Mouse (Mus musculus) ZHBTc4 (cell line): Measurements from ENCODE around the gene Ntn4.
A peak's percentile ranks its signal among the peaks of the same experiment; 100 is the strongest.

Experiments used
- DNase-seq: peaks from one replicate; pipeline ENCODE4 v3.0.0-alpha.2; 2011; ENCODE audit warnings: low read depth, low spot score

The Ntn4 gene

DNA sequence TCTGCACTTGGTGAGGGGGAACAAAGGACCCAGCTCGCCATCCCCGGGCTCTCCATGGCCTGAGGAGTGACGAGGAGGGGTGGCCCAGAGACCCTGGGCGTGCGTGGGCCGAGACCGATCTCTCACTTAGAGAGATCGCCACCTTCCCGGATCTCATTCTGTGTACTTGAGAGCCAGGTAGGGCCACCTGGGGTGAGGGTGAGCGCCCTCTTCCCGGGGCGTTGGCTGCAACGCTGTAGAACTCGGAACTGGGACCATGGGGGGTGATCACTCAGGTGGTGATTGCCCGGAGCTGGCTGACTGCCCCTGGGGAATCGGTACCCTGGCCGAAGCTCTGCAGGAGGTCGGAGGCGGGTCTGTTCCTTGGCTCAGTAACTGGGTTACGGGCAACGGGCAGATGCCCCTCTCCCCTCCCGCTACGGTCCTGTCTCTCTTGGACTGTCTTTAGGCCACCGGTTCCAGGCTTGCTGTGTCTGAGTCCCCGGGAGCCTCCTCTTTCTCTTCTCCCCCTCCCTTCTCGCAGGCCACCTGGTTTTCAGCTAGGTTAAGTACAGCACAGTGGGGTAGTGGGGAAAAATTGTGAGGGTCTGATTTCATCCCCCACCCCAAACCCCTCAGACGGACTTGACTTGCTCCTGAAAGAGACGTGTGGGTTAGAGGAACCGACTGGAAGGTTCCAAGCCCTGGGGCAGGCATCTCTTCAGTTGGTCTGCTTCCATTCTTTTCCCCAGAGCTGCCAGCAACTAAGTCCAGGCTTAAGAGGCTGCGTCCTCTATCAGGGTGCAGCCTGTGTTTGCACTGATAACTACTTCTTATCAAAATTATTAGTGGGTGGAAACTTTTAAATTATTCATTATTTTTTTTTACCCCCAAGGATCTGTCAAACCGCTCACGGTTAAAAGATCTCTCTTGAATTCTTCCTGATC, 1.6 kb downstream of the Ntn4 start:
- DNase-seq, result peak; percentile 45

DNA sequence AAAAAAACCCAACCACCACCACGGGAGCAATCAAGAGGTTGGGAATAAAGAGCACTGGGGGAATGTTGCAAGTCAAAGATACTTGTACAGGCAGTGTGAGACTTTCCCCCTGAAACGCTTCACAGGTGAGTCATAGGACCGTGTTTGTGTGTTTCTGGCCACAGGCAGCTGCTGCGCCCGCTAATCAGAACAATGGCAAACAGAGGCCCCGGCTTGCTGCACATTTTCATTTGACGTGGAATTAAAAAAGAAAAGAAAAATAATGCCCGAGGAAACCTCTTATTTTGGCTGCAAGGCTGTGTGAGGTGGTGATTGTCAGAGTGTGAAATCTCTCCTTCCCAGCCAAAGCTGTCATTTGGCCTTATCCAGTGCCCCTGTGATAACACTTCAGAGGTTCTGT, 2.4 kb downstream of the Ntn4 start:
- no peak for DNase-seq

DNA sequence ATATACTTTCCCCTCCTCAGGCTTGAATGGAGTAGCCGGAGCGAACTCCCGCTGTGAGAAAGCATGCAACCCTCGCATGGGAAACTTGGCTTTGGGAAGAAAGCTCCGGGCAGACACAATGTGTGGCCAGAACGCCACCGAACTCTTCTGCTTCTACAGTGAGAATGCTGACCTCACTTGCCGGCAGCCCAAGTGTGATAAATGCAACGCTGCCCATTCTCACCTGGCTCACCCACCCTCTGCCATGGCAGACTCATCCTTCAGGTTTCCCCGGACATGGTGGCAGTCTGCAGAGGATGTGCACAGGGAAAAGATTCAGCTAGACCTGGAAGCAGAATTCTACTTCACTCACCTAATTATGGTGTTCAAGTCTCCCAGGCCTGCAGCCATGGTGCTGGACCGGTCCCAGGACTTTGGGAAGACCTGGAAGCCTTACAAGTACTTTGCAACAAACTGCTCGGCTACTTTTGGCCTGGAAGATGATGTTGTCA, 4.0 kb downstream of the Ntn4 start:
- no peak for DNase-seq

DNA sequence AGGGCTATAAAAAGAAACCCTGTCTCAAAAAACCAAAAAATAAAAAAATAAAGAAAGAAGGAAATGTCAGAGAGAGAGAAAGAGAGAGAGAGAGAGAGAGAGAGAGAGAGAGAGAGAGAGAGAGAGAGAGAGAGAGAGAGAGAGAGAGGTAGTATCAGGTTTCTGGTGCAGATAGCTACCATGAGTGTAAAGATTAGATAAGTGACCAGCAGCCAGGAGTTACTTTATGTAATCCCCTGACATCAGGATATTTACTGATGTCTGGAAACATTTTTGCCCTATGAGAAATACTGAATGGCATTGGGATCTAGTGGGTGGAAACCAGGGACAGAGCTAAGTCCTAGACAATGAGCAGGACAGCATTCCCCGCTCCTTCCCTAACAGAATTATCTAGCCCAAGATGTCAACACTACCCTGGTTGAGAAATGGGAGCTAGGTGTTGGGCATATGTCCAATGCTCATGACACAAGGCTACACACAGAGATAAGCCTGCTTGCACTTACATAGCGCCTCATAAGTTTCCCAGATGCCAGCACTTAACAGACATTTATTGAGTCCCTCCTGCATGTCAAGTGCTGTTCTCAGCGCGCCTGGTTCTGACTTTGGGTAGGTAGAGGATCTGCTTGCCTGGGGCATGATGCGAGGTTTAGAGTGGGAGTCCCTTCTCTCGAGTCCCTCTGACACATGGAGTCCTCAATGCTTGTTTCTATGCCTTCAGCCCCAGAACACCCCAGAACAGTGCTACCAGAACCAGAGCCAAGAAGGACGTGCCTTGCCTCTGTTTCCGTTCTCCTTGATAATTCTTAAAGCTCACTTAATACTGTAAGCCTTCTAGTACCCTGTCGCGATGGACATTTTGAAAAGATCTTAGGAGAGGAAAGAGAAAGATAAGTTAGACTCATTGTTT, 7.4 kb downstream of the Ntn4 start:
- no peak for DNase-seq

DNA sequence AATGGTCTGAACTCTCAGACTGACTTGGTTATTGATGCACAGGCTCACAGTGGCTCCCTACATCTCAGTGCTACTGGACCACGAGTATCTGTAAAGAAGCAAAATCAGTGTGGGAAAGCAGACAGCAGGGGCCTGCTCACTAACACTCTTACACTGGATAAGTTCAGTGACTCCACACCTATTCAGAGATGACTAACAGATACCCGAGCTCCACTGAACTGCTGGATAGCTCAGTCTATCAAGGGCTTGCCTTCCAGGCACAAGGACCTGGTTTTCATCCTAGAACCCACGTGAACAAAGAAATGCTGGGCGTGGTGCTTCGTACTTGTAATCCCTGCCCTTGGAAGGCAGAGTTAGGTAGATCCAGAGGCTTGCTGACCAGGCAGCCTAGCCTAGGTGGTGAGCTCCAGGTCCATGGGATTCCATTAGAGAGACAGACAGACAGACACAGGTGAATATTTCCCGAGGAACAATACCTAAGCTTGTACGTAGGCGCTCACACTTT, 8.2 kb downstream of the Ntn4 start:
- DNase-seq, result peak; percentile 45

DNA sequence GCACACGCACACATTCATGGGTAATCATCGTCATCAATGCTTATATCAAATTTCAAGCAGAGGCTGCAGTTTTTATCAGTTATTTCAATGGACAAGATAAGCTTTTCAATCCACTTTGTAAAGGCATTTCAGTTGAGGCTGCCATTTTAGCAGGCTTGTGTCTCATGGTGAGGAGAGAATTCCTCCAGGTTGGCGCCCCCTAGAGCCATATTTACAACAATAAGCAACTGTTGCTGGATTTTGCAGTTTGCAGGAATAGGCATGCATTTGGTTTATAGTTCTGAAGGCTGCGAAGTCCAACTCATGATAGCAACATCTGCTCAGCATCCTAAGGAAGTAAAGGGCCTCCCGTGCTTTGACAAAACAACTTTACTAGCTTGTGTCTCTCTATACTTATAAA, 8.6 kb downstream of the Ntn4 start:
- DNase-seq, result peak; percentile 25

DNA sequence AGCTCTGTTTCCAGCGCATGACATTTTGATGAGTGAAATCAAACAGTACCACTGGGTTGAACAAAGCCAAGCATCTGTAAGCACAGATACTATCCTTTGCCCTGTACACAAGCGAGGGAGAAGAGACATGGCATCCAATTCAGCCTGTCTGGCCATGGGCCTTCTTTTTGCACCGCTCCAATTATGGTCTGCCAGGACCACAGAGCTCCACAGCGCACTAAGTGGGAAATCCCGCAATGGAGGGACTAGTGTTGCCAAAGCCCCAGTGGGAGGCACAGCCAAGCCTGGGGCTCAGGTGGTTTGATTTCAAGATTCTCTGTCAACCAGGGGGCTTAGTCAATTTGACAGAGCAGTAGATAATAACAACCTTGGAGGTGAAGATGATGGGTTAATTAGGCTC, 9.1 kb downstream of the Ntn4 start:
- DNase-seq, result no peak

DNA sequence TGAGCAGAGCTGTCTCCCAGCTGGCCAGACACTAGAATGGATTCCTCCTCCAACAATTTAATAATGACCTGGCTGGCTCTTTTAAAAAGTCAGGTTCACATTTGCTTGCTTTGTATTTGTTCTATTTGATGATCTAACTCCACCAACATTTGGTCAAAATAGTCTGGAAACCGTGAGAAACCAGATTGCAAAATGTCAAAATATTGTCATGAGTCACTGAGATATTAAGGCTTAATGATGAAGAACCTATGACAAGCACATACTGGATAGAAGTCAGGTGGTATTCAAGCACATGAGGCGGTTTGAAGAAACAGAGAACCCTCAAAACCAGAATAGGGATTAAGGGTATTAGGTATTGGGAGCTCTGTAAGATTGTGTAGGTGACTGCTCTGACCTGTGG, 12.8 kb downstream of the Ntn4 start:
- no peak for DNase-seq

DNA sequence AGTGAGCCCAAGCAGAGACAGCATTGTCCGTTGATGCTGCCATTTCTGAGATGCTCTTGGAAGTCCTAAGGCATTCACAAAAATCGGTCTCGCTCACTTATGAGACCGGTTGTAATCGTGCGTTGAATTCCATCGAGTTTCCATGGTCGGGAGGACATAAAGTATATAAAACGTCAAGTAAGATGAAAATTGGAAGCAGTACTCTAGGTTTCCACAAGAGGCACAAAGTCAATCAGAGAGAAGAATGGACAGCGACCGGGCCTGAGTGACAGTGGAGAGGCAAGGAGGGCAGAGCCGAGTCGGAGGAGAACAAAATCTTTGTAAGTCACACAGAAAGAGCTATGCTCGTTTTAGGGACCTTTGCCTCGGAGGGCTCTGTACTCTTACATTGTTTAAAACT, 14.9 kb downstream of the Ntn4 start:
- no peak for DNase-seq

DNA sequence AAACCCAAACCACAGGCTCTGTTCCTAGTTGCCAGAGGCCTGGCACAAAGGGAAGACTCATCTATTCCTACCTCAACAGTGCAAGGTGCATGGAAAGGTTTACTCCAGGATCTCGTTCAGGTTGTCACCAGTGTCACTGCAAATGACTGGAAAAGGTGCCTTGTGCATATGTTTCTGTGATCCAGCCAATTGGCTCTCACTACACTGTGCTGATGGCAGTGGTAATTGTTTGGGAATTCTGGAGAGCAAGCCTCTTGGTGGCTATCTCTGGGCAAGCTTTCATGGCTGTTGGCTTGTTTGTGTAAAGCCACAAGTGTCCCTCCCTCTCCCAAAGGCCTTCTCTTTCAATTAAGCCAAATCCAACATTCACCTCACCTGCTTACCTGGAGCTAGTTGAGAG, 19.3 kb downstream of the Ntn4 start:
- DNase-seq, result no peak

DNA sequence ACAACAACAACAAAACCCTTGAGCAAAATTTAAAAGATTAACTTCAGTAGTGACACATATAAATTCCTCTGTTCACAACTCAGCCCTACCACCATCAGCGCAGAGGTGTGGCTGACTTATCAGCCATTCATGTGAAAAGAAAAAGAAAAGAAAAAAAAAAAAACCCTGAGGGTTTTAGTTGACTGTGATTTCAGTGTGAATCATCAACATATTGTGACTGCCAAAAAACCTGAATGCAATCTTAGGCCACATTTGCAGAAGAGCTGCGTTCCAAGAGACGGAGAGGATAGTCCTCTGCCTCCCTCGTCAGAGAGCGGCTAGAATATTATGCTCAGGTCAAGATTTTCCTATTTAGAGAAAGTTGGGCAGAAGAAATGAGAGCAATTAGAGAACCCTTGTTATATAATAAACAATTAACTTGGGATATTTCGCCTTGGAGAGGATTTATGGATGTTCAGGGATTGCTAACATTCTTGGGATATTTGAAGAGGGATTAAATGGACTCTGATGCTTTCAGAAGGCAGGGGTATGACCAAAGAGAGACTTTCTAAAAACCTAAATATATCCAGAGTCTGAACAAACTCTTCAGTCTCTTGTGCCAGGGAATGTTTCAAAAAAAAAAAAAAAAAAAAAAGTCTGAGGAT, 21.0 kb downstream of the Ntn4 start:
- DNase-seq, result no peak

DNA sequence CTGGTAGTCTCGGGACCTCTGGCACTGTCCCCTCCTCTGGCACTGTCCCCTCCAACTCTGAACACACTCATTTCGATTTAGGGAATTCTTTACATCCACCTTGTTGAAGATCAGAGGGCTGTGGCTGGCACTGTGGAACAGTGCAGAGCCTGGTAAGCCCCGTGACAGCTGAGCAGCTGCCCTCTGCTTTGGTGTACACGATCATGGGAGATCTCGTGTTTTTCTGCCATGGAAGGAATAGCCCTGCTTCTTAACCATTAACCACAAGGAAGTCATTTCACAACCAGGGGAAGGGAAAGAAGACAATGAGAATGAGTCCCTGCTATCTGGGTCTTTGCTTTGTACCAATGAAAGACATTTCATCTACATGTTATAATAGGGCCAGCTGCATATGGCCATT, 21.5 kb downstream of the Ntn4 start:
- DNase-seq, result no peak

DNA sequence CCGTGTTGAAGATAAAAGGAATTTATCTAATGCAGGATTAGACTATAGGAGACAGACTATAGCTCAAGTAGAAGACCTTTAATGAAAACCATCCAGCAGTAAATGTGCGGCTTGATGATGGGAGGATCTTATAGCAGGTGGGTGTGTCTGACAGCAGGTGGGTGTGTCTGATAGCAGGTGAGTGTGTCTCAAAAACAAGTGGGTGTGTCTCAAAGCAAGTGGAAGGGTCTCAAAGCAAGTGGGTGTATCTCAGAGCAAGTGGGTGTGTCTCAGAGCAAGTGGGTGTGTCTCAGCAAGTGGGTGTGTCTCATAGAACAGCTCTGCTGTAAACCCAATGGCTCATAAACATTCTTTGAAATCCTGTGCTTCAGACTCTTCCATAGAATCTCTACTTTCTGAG, 25.7 kb downstream of the Ntn4 start:
- DNase-seq, result peak; percentile 84

DNA sequence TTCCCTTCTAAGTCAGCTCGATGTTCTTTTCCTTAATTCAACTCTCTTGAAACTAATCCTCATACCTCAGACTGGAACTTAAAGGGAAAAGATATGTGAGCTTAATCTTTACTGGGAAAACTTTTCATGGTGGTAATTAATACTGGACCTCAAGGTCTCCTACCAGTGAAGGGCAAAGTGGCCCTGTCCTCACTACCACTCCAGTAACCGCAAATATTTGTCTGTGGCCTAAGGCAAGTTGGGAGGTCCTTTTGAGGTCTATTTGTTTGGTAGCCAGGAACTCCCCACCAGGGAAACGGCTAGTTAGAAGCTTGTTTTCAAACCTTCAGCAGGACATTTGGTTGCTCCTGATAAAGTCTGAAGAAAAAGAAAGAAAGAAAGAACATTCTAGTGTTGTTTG, 26.5 kb downstream of the Ntn4 start:
- no peak for DNase-seq

DNA sequence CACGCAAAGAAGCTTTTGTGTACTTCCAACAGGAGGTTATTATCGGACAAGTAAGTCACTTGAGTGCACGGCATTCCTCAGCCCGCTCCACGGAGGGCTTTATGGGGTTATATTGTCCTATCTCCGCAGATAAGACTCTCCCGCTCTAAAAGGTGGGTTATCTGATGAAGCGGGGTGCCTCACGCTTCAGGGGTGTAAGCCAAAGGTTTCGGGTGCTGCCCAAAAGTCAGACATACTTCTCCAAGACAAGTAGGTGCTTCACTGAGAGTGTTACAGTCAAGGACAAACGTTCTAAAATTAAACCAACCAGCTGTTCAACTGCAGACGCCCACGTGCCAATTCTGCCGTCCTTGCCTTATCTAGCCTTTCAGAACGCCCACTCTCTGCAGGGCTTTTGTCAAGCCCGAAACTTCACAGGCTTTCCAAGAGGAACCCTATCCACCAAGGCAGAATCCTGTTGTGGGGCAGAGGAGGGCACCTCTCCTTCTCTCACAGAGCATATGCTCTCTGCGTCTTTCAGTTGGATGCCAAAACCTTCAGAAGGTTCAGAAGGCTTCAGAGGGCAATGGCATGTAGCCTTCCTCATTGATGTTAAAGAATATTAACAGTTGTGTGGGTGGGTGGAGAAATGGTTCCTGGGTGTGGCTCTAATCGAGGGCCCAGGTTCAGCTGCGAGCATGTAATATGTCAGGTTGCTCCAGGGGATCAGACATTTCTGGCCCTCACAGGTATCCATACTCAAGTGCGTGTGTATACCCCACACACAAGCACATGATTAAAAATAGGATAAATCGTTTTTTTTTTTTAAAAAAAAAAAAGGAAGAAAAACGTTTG, 32.4 kb downstream of the Ntn4 start:
- no peak for DNase-seq

DNA sequence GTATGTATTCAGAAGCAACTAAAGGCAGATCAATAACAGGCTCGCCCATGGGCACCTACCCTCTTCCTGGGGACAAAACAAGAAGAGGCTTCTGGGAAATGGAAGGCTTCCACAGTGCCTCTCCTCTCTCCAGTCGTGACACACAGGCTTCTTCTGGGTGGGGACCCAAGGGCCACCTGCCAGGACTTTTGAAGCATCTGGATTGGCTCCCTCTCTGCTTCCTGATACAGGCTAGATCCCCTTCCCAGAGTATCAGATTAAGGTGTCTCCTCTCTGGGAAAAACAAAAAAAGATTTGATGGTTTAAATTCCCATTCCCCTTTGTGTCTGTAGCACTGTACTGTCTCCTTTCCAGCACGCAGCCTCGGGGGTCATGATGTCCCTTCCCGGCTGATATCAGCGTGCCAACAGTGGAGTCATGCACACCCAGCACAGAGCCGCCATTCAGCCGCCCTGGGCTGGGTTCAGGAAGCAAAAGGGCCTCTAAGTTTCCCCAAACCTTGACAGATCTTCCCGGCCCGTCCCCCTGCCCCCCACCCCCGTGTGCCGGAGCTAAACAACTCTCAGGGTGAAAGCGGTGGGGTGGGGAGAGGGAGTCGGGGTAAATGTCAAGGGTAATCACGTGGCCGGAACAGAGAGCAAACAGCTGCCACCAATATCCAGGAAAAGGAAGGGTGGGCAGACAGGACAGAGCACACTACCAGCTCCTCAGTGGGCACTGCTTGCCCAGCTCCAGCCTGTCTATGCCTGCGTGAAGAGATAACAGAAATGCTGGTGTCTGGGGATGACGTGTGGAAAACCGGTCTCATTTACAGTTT, 38.9 kb downstream of the Ntn4 start:
- DNase-seq, result no peak

DNA sequence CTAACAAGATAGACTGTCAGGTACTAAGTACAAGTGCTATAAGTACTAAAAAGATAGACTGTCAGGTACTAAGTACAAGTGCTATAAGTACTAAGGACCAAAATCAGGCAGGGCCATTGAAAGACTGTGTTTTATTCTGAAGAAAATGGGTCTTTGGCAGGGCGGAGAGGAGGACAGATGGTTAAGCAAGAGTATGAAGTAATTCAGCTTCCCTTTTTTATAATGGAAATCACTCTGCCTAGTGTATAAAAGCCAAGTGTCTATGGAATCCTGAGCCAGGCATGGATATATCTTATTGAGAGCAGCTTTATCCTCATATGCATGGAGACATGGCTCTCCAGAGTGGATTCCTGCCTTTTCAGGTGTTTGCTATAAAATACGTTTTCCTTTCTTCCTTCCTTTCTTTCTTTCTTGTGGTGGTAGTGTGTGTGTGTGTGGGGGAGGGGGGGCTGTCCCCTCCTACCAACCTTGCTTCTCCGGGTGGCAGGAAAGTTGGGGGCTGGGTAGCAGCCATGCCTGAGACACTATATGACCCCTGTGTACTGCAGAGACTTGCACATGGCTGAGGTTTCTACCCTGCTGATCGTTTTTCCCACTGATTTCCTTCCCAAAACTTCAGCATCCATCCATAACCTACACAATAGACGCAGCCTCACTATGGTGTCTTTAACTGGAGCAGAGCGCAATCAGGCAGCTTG, 40.3 kb downstream of the Ntn4 start:
- DNase-seq, result no peak

DNA sequence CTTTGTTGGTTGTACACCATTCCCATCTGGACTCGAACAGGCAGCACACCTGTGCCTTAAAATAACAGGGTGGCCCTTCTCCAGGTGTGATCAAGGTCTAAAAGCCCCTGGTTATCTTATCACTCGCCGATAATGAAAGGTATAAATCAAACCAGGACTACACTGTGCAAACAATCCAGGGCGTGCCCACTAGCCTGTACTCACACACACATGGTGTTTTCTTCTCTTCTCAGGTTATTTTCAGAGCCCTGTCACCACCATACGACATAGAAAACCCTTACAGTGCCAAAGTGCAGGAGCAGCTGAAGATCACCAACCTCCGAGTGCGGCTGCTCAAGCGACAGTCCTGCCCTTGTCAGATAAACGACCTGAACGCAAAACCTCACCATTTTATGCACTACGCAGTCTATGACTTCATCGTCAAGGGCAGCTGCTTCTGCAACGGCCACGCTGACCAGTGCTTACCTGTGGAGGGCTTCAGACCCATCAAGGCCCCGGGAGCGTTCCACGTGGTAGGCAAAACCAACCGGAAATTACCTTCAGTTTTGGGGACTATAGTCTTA, 41.8 kb downstream of the Ntn4 start:
- DNase-seq, result no peak

DNA sequence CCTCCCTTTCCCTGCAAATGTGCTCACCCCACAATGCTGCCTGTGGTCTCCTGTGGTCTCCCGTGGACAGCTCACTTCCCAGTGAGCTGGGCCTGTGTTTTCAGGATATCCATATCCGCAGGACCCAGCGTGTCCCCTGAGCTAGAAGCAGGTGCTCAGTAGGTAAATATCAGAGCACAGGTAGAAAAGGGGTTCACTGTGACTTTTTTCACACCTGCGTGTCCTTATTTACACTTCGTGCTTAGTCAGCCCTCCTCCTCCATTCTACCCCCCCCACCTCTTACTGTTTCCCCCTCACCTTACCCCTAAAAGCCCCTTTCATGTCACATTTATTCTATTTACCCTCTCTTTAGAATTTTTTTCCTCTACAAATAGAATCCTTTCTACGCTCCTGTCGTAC, 42.7 kb downstream of the Ntn4 start:
- DNase-seq, result no peak
